ENCODE assay signal across 24 mouse cellular contexts in the genomic region with DNA sequence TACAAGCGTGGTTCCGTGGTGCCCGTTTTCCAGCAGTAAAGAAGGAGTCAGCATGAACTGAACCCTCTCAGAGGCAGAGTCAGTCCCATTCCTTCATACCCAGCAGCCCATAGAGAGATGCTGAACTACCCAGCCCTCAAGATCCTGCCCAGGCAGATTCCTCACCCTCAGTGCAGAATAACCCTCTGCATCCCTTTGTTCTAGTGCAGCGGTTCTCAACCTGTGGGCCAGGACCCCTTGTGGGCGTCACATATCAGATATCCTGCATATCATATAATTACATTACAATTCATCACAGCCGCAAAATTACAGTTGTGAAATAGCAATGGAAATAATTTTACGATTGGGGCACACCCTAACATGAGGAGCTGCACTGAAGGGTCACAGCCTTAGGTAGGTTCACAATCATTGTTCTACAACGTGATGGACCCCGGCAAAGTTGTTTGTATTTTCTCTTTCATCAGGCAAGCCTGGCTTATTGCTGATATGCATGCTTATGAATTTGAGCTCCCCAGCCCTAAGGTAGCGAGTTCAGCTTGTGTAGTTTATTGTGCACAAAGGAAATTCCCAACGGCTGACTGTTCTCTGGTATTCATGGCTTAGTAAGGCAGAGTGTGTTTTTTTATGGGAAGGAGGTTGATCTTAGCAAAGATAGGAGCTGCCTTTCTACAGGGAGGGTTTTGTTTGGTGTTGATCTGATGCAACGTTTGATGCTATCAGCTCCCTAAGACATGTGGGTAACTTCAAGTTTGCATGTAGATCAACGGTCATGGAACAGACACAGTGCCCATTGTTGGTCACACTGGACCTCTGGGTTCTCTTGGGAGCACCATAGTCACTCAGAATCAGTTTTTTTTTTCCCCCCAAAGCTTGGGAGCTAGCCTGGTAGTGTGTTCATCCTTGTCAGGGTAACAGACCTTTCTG. TPM values are rescaled to one million over a fixed set of nuclear protein-coding genes. Genes with fewer than 3 reads are reported as not detected.
DNase-seq lines count a peak whose midpoint lies in the region; ATAC-seq and TF ChIP-seq lines count a peak whose summit lies in the region.
"Had no signal": no experiment of that assay in that cellular context is flagged by ENCODE, and none has a peak within 500 bp of the region (broad histone marks: within the 10 kb centered on the region; RNA-seq: fewer than 3 reads in every experiment).

No protein-coding gene starts in this region.

- no peak overlapping the region for H3K9ac ChIP-seq in embryonic facial prominence, embryonic 15.5 days
- H3K9ac ChIP-seq in kidney, embryonic 15.5 days, result no peak overlapping the region
- H3K9ac ChIP-seq in ES-E14 (ENCODE audit: insufficient read depth, low read depth, low read length, poor library complexity, severe bottlenecking), result no peak overlapping the region; the same call in 1 of the 2 replicates
- no peak overlapping the region for H3K9ac ChIP-seq in liver, postnatal 0 days (replicated peaks)
- H3K9ac ChIP-seq: hindbrain, embryonic 12.5 days; limb, embryonic 12.5 days; liver, embryonic 12.5 days; lung, embryonic 14.5 days; midbrain, embryonic 12.5 days; neural tube, embryonic 13.5 days had no signal

- TF ChIP-seq CTCF in embryonic fibroblast, embryonic 13.5 days (IDR thresholded peaks at IDR 0.05; ENCODE audit: borderline replicate concordance, insufficient read depth, low read length), result no peak
- no peak for TF ChIP-seq CTCF in liver, postnatal 0 days (IDR thresholded peaks at IDR 0.05; ENCODE audit: low read depth)

- H3K9me3 ChIP-seq in embryonic facial prominence, embryonic 15.5 days (replicated peaks), result no peaks in the 10 kb centered on the region
- H3K9me3 ChIP-seq in embryonic facial prominence, embryonic 10.5 days, result no peaks in the 10 kb centered on the region
- H3K9me3 ChIP-seq in kidney, embryonic 15.5 days (replicated peaks), result no peaks in the 10 kb centered on the region
- no peaks in the 10 kb centered on the region for H3K9me3 ChIP-seq in ES-E14 (ENCODE audit: control insufficient read depth, insufficient read depth, low read depth, low read length)
- H3K9me3 ChIP-seq in liver, postnatal 0 days (ENCODE audit: low read length), result no peaks in the 10 kb centered on the region
- H3K9me3 ChIP-seq: hindbrain, embryonic 12.5 days; limb, embryonic 12.5 days; liver, embryonic 12.5 days; midbrain, embryonic 12.5 days; neural tube, embryonic 13.5 days had no signal

- H3K27ac ChIP-seq in embryonic facial prominence, embryonic 15.5 days (replicated peaks), result 0 out of 2 replicates have a peak overlapping the region, but pooled peaks have one; percentile 39
- H3K27ac ChIP-seq in embryonic facial prominence, embryonic 10.5 days (replicated peaks), result no peak overlapping the region
- peak overlapping the region; percentile 28 for H3K27ac ChIP-seq in kidney, embryonic 15.5 days
- H3K27ac ChIP-seq in ES-E14 (ENCODE audit: insufficient read depth, low read depth, low read length, poor library complexity, severe bottlenecking), result no peak overlapping the region
- H3K27ac ChIP-seq in embryonic fibroblast, embryonic 13.5 days (ENCODE audit: insufficient read depth, low read length), result peak overlapping the region; percentile 98
- no peak overlapping the region for H3K27ac ChIP-seq in liver, postnatal 0 days (ENCODE audit: low read depth)
- H3K27ac ChIP-seq: hindbrain, embryonic 12.5 days; limb, embryonic 12.5 days; liver, embryonic 12.5 days; midbrain, embryonic 12.5 days; neural tube, embryonic 13.5 days had no signal

- no peaks in the 10 kb centered on the region for H3K36me3 ChIP-seq in embryonic facial prominence, embryonic 15.5 days
- H3K36me3 ChIP-seq in embryonic facial prominence, embryonic 10.5 days (replicated peaks), result peaks cover 23% of the 10 kb centered on the region
- H3K36me3 ChIP-seq in kidney, embryonic 15.5 days, result peaks cover 3% of the 10 kb centered on the region; the same call in 1 of the 2 replicates
- H3K36me3 ChIP-seq in ES-E14 (ENCODE audit: control insufficient read depth, insufficient read depth, low read length, poor library complexity, severe bottlenecking), result no peaks in the 10 kb centered on the region
- H3K36me3 ChIP-seq in liver, postnatal 0 days (replicated peaks; ENCODE audit: insufficient read depth, low read length), result 0 out of 2 replicates have a peak, but pooled peaks cover 4% of the 10 kb centered on the region
- H3K36me3 ChIP-seq: hindbrain, embryonic 12.5 days had no signal

- H3K4me2 ChIP-seq in embryonic facial prominence, embryonic 15.5 days (replicated peaks), result no peak overlapping the region
- H3K4me2 ChIP-seq in kidney, embryonic 15.5 days, result no peak overlapping the region
- no peak overlapping the region for H3K4me2 ChIP-seq in liver, postnatal 0 days (ENCODE audit: low read depth, low read length)
- H3K4me2 ChIP-seq: hindbrain, embryonic 12.5 days; limb, embryonic 12.5 days; liver, embryonic 12.5 days; lung, embryonic 14.5 days; midbrain, embryonic 12.5 days; neural tube, embryonic 13.5 days had no signal

- no peak overlapping the region for H3K4me3 ChIP-seq in embryonic facial prominence, embryonic 15.5 days (replicated peaks)
- no peak overlapping the region for H3K4me3 ChIP-seq in embryonic facial prominence, embryonic 10.5 days
- no peak overlapping the region for H3K4me3 ChIP-seq in kidney, embryonic 15.5 days (replicated peaks)
- H3K4me3 ChIP-seq in ES-E14 (ENCODE audit: insufficient read depth in 1 of 2, low read depth in 1 of 2, low read length in 2 of 2, poor library complexity in 1 of 2, severe bottlenecking in 1 of 2), result no peak overlapping the region
- H3K4me3 ChIP-seq in embryonic fibroblast, embryonic 13.5 days (ENCODE audit: insufficient read depth, low read length), result no peak overlapping the region
- no peak overlapping the region for H3K4me3 ChIP-seq in liver, postnatal 0 days (ENCODE audit: low read depth, low read length)
- H3K4me3 ChIP-seq: erythroblast, embryonic 14.5 days; hindbrain, embryonic 12.5 days; limb, embryonic 12.5 days; liver, embryonic 12.5 days; midbrain, embryonic 12.5 days; neural tube, embryonic 13.5 days had no signal

- WGBS in embryonic facial prominence, embryonic 15.5 days, result 70% methylated on average over 13 of the region's 13 CpGs
- 88% methylated on average over 13 of the region's 13 CpGs for WGBS in embryonic facial prominence, embryonic 10.5 days
- 70% methylated on average over 13 of the region's 13 CpGs for WGBS in kidney, embryonic 15.5 days
- 76% methylated on average over 13 of the region's 13 CpGs for WGBS in liver, postnatal 0 days (ENCODE audit: insufficient replicate concordance)

- in situ Hi-C loops in ES-E14 (cut with MboI; ENCODE audit: low sequenced_read_pairs in 2 of 2, unreplicated experiment in 2 of 2), result no loop called here

- ATAC-seq in embryonic facial prominence, embryonic 15.5 days (ENCODE audit: insufficient number of reproducible peaks, low FRiP score, low TSS enrichment, low read depth), result no peak
- ATAC-seq in kidney, embryonic 15.5 days (replicated peaks; ENCODE audit: low FRiP score), result no peak
- no peak for ATAC-seq in liver, postnatal 0 days
- ATAC-seq: forebrain, embryonic 14.5 days; liver, embryonic 12.5 days had no signal

- H3K27me3 ChIP-seq in embryonic facial prominence, embryonic 15.5 days, result no peaks in the 10 kb centered on the region
- H3K27me3 ChIP-seq in embryonic facial prominence, embryonic 10.5 days (replicated peaks; ENCODE audit: low read depth, poor library complexity, severe bottlenecking), result no peaks in the 10 kb centered on the region
- H3K27me3 ChIP-seq in kidney, embryonic 15.5 days, result no peaks in the 10 kb centered on the region
- no peaks in the 10 kb centered on the region for H3K27me3 ChIP-seq in liver, postnatal 0 days (ENCODE audit: insufficient read depth, low read length)
- H3K27me3 ChIP-seq: hindbrain, embryonic 12.5 days; limb, embryonic 12.5 days; liver, embryonic 12.5 days; neural tube, embryonic 13.5 days had no signal

- peaks cover 36% of the 10 kb centered on the region for H3K4me1 ChIP-seq in embryonic facial prominence, embryonic 15.5 days
- peaks cover 23% of the 10 kb centered on the region for H3K4me1 ChIP-seq in embryonic facial prominence, embryonic 10.5 days
- H3K4me1 ChIP-seq in kidney, embryonic 15.5 days, result peaks cover 31% of the 10 kb centered on the region
- H3K4me1 ChIP-seq in ES-E14 (ENCODE audit: control insufficient read depth in 2 of 2, insufficient read depth in 2 of 2, low read length in 2 of 2, poor library complexity in 1 of 2), result peaks cover 11 to 21% of the 10 kb centered on the region in 2 experiments; a peak in 2 of 4 replicates
- H3K4me1 ChIP-seq in embryonic fibroblast, embryonic 13.5 days (ENCODE audit: control insufficient read depth, insufficient read depth, low read length), result peaks cover 35% of the 10 kb centered on the region
- peaks cover 2% of the 10 kb centered on the region for H3K4me1 ChIP-seq in liver, postnatal 0 days (ENCODE audit: insufficient read depth)

- no peak for TF ChIP-seq EP300 in liver, postnatal 0 days (IDR thresholded peaks at IDR 0.05; ENCODE audit: low read depth)

- DNase-seq in embryonic facial prominence, embryonic 10.5 days (ENCODE audit: low spot score), result no peak
- no peak for DNase-seq in kidney, adult 18-20 months
- DNase-seq in ES-E14 (ENCODE audit: low read depth, low spot score), result no peak
- DNase-seq in layer of hippocampus, adult 8-10 months (ENCODE audit: low spot score in 2 of 2), result no peak
- DNase-seq in liver, postnatal 0 days, result no peak
- DNase-seq: adrenal gland, postnatal 10 days; cerebellum, adult 11 months; cerebellum, postnatal 25 days; embryo, embryonic 11 days; gastrocnemius, postnatal 36 days; heart, postnatal 10 days; kidney, postnatal 4 days; lung, embryonic 14.5 days; lung, postnatal 36 days had no signal

- TF ChIP-seq POLR2A in embryonic fibroblast, embryonic 13.5 days (IDR thresholded peaks at IDR 0.05; ENCODE audit: low read depth, low read length), result no peak

TF ChIP-seq in ES-E14, 5 proteins besides CTCF, POLR2A, EP300 and RAD21:
- no peak for TF ChIP-seq ZNF384 (IDR thresholded peaks at IDR 0.05; ENCODE audit: low read depth, low read length)
- TF ChIP-seq CHD2 (IDR thresholded peaks at IDR 0.05; ENCODE audit: low read depth, low read length), result peak; percentile 76; the same call in 1 of the 2 replicates

RNA-seq across cellular contexts. Expression of a gene that starts 33.0 kb away (rescaled TPM):
- 50.3 and 51.5 TPM in 2 replicates for polyA plus RNA-seq in embryonic facial prominence, embryonic 15.5 days (2015; fragmentation: Nextera tagmentation; extraction: Ambion mirVana)
- 40.5 and 41.6 TPM in 2 replicates for polyA plus RNA-seq in embryonic facial prominence, embryonic 10.5 days (2016; fragmentation: Nextera tagmentation; extraction: Ambion mirVana)
- polyA plus RNA-seq in kidney, embryonic 15.5 days (2015; fragmentation: Nextera tagmentation; extraction: Ambion mirVana), result 54.0 and 54.5 TPM in 2 replicates
- 48.6 and 51.0 TPM in 2 replicates for total RNA-seq in ES-E14 (2012; rRNA removed)
- polyA plus RNA-seq in embryonic fibroblast, embryonic 13.5 days (2011; ENCODE audit: insufficient read length, low read depth, missing spikeins), result 102 and 108 TPM in 2 replicates
- 10 to 100 TPM; 27.0 to 34.1 (median 29.7) TPM for total RNA-seq in layer of hippocampus, adult 8-10 months (2022)
- 6.0 and 6.9 TPM in 2 replicates for polyA plus RNA-seq in liver, postnatal 0 days (2015; fragmentation: Nextera tagmentation; extraction: Ambion mirVana)

Comparison
In these comparisons a context has a peak if more than half of its experiments do, and no peak if none do; other contexts are left out.
1. H3K27ac ChIP-seq: peak in embryonic facial prominence, embryonic 15.5 days (single experiment), kidney, embryonic 15.5 days (single experiment) and embryonic fibroblast, embryonic 13.5 days (single experiment); none in embryonic facial prominence, embryonic 10.5 days (single experiment), ES-E14 (single experiment) and liver, postnatal 0 days (single experiment).